Mouse (Mus musculus) kidney, postnatal 4 days (tissue): ENCODE data around the gene St7l.
"Not testable (repeated sequence)": the region's sequence is repeated elsewhere in the genome, so short reads cannot be mapped to it uniquely, and the experiment has no call there.

Experiments
- DNase-seq, 2 experiments: peaks; one replicate each; pipeline ENCODE4 v3.0.0; 2021; ENCODE audit warnings: mixed read lengths in 2 of 2

Gene St7l

DNA sequence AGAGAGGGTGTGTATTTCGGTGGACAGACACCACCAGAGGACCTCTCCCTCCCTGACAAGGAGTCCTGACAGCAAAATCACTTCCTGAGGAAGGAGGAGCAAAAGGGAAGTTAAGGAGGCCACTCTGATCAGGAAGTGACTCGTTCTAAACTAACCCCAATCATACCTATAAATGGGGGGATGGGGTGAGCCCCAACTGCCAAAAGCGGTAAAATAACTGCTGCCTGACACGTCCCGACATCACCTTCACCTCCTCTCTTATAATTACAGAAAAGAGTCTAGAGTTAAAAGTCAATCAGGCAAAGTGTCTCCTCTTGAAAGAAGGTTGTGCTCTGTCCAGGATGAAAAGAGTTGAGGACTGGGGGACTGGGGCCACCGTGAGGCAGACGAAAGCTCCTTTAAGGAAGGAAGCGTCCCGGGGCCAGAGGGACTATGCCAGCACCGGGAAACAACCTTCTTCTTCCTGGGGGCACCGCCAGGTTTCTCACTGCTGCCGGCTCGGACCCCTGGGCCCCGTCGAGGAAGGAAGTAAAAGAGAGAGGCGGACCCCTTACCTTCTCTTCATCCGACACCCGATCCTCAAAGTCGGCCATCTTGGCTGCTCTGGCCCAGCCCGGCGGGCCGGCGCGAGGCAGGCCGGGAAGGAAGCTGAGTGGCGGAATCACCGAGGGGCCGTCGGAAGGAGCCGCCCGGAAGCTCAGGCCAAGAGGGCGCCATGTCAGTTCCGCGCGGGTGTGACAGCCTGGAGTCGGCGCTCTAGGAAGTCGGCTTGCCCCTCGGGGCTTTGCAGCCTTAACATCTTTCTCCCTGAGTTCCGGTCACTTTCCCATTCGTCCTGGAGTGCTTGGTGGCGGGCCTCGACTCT is at the start of gene St7l, which contains the start of gene Capza1:
Gene St7l, plus strand, starts transcription at position 220 of the 865 bp plus-strand sequence.
Gene Capza1, minus strand, starts transcription at position 720 of the 865 bp plus-strand sequence.
- DNase-seq: peak; percentile 92 to 96

GRCm38 (mm10) chr3:104814746-104815145 is 49.1 kb upstream of the St7l start:
- no peak for DNase-seq

- no peak for DNase-seq
Observed at GRCm38 (mm10) chr3:104815346-104815745, 48.5 kb upstream of the St7l start.

- peak in 1 of 2 experiments; percentile 27 for DNase-seq
Observed at GRCm38 (mm10) chr3:104816130-104816529, 47.7 kb upstream of the St7l start.

DNA sequence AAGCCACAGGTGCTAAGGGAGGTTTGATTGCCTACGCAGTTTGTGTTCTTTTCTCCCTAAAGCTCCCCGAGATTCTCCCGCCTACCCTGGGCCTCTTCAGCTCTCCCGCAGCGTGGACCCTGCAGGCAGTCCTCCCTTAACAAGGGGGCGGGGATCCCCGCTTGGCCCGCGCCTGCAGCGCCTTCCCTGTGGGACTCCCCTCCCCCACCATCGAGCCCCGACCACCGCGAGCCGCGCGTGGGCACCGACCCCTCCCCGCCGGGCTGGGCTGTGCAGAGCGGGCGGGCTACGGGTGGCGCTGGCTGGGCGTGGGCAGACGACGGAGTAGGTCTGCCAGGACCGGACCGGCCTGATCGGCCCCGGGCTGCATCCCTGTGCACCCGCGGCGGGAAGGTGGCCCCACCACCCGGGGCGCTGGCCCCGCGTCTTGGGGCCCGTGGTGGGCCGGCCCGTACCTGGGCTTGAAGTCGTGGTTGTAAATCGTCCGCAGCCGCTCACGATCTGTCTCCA is 46.3 kb upstream of the St7l start:
- peak; percentile 74 to 84 for DNase-seq

- peak; percentile 86 to 91 for DNase-seq
Observed at GRCm38 (mm10) chr3:104817991-104818748, 45.6 kb upstream of the St7l start, which contains the start of gene Mov10. Gene Mov10, minus strand, starts transcription at chr3:104818563.

- DNase-seq: no peak
Observed at GRCm38 (mm10) chr3:104818749-104819134, 45.1 kb upstream of the St7l start.

- no peak for DNase-seq
Observed at GRCm38 (mm10) chr3:104820426-104820825, 43.4 kb upstream of the St7l start.

GRCm38 (mm10) chr3:104822413-104822812 is 41.4 kb upstream of the St7l start:
- no peak for DNase-seq

- no peak for DNase-seq
Observed at GRCm38 (mm10) chr3:104835797-104836196, 28.0 kb upstream of the St7l start.

- DNase-seq: no peak
Observed at GRCm38 (mm10) chr3:104841049-104841448, 22.8 kb upstream of the St7l start.

GRCm38 (mm10) chr3:104846601-104847000 is 17.2 kb upstream of the St7l start:
- DNase-seq: no peak

- DNase-seq: no peak
Observed at GRCm38 (mm10) chr3:104854465-104854864, 9.3 kb upstream of the St7l start.

DNA sequence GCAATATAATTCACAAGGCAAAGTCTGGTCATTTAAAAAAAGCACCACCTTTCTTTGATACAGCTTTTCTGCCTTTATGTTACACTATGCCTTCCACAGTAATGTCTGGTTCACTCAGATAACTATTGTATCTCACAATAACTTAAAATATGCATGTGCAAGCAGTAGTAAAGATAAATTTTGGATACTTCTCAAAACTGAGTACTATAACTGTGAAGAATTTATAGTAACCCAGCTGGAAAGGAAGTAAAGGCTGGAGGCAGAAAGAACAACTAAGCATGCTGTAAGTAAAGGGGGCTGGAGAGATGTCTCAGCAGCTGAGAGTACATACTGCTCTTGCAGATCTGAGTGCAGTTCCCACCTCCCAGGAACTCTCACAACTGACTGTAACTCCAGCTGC is 8.9 kb upstream of the St7l start:
- no peak for DNase-seq

GRCm38 (mm10) chr3:104856106-104856505 is 7.7 kb upstream of the St7l start:
- DNase-seq: no peak

DNA sequence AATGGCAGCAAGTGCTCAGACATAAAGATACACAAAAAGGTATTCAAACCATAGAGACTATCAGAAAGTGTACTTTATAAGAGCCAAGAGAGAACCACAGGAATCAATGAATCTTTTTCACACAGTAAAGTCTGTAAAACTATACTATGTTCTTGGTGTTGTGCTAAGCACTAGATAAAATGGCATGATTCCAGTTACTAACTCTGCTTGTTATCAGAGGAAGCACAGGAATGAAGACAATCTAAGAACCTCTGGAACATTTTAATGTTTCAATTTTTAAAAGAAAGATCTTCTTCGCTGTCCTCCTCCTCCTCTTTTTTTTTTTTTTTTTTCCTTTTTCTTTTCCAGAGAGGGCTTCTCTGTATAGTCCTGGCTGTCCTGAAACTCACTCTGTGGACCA is 5.2 kb upstream of the St7l start:
- no peak for DNase-seq

DNA sequence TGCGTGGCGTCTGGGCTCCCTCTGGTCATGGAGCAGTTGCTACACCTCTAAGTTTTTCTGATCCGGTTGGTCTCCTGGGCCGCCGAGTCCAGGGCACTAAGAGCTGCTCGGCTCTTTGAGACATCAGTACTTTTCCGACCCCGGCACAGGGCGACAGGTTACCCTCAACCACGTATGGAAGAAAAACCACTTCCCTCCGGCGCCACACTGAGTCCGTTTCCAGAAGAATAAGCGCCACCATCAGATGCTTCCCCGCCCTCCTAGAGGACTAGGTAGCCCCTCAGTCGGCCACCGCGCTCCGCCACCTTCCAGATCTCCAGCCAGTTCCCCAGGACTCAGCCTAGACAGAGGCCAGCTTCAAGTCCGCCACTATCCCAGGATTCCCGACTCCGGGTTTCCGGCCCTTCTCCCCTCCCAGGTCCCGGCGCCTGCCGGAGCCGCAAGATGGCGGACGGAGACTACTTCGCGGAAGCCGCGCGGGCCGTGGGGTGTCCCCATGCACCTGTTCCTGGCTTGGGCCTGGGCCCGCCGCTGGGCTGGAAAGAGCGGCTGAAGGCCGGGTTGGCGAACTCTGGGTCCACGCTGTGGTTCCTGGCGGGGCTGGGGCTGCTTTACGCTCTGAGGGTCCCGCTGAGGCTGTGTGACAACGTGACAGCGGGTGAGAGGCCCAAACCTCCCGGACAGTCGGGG is 991 bp downstream of the St7l start:
- peak; percentile 93 to 95 for DNase-seq

GRCm38 (mm10) chr3:104865341-104865788 is 1.6 kb downstream of the St7l start:
- no peak for DNase-seq

DNA sequence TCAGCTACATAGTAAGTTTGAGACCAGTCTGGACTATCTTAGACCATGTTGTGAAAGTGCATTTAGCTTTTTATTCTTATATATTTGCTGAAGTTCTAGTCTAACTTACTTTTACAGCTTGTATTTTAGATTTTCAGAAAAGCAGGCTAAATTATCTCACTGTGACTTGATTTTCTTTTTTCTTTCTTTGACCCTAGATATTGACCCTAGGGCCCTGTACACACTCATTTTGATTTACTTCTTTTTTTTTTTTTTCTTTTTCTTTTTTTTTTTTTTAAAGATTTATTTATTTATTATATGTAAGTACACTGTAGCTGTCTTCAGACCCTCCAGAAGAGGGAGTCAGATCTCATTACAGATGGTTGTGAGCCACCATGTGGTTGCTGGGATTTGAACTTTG is 2.9 kb downstream of the St7l start:
- DNase-seq: not testable (repeated sequence)

GRCm38 (mm10) chr3:104869611-104870010 is 5.8 kb downstream of the St7l start:
- no peak for DNase-seq

GRCm38 (mm10) chr3:104888585-104888984 is 24.8 kb downstream of the St7l start:
- no peak for DNase-seq

DNA sequence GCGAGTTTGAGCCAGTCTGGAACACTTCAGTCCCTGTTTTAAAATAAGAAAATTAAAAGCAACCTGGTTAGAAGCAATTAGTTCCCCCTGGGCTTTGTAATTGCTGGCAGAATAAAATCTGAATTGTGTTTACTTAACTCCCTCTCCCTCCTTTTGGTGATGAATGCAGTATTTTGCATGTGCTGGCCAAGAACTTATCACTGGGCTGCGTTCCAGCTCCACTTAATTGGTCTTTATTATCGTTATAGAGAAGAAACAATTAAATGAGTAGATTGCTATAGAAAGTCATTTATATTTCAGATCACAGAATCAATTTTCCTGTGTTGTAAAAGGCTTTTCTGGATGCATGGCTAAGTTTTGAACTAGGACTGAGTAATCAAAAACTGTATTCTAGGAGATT is 32.3 kb downstream of the St7l start:
- DNase-seq: peak; percentile 7 to 11

- no peak for DNase-seq
Observed at GRCm38 (mm10) chr3:104901154-104901553, 37.3 kb downstream of the St7l start.
